16 mouse cellular contexts compared by ENCODE assay signal in the genomic region with DNA sequence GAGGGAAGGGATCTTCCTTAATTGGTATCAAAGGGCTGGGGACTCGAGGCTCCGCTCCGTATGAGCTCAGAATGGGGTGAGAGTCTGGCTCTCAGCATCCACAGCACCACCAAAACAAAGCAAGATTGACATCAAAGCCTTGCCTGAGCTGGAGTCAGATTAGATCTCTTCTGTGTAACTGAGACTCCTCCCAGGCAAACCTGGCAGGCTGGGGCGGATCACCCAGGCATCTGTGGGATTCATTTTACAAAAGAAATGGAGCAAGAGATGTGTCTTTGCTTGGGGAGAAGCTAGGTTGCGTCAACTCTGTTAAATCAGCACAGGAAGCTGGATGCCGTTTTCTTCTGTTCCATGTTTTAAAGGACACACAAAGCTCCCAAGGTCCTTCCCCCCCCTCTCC. TPM values are rescaled to one million over a fixed set of nuclear protein-coding genes. Genes with fewer than 3 reads are reported as not detected.
A peak's percentile ranks its signal among the peaks of the same experiment; 100 is the strongest.
DNase-seq lines count a peak whose midpoint lies in the region; ATAC-seq and TF ChIP-seq lines count a peak whose summit lies in the region.
"Had no signal": no experiment of that assay in that cellular context is flagged by ENCODE, and none has a peak within 500 bp of the region (broad histone marks: within the 10 kb centered on the region; RNA-seq: fewer than 3 reads in every experiment).

No protein-coding gene starts in this region.

- H3K9ac ChIP-seq in heart, adult 2 months (ENCODE audit: low read depth, low read length): no peak overlapping the region
- no peak overlapping the region for H3K9ac ChIP-seq in heart, embryonic 12.5 days
- H3K9ac ChIP-seq in liver, postnatal 0 days (replicated peaks): no peak overlapping the region
- H3K9ac ChIP-seq: intestine, embryonic 15.5 days; liver, embryonic 15.5 days; neural tube, embryonic 12.5 days had no signal

- H3K27me3 ChIP-seq in heart, adult 2 months (ENCODE audit: control insufficient read depth, insufficient read depth, low read length): no peaks in the 10 kb centered on the region
- H3K27me3 ChIP-seq in heart, embryonic 12.5 days (replicated peaks): no peaks in the 10 kb centered on the region
- no peaks in the 10 kb centered on the region for H3K27me3 ChIP-seq in liver, postnatal 0 days (ENCODE audit: insufficient read depth, low read length)
- H3K27me3 ChIP-seq: intestine, embryonic 15.5 days; liver, embryonic 15.5 days; neural tube, embryonic 12.5 days had no signal

- TF ChIP-seq CTCF in heart, adult 2 months (IDR thresholded peaks at IDR 0.05): no peak
- TF ChIP-seq CTCF in brain, embryonic 14.5 days (IDR thresholded peaks at IDR 0.05; ENCODE audit: borderline replicate concordance, extremely low read depth, insufficient read depth, insufficient read length): no peak
- no peak for TF ChIP-seq CTCF in liver, postnatal 0 days (IDR thresholded peaks at IDR 0.05; ENCODE audit: low read depth)

- 24% methylated on average over 6 of the region's 6 CpGs for WGBS in heart, adult 2 months
- 22% methylated on average over 6 of the region's 6 CpGs for WGBS in heart, embryonic 12.5 days
- 48% methylated on average over 6 of the region's 6 CpGs for WGBS in liver, postnatal 0 days (ENCODE audit: insufficient replicate concordance)

- H3K9me3 ChIP-seq in heart, embryonic 12.5 days (replicated peaks): no peaks in the 10 kb centered on the region
- no peaks in the 10 kb centered on the region for H3K9me3 ChIP-seq in liver, postnatal 0 days (ENCODE audit: low read length)
- H3K9me3 ChIP-seq: intestine, embryonic 15.5 days; liver, embryonic 15.5 days; neural tube, embryonic 12.5 days had no signal

- TF ChIP-seq EP300 in heart, adult 2 months (IDR thresholded peaks at IDR 0.05; ENCODE audit: insufficient read depth, low read depth, low read length): peak; percentile 69; the same call in 1 of the 2 replicates
- TF ChIP-seq EP300 in liver, postnatal 0 days (IDR thresholded peaks at IDR 0.05; ENCODE audit: low read depth): no peak

- H3K4me2 ChIP-seq in heart, embryonic 12.5 days: no peak overlapping the region
- no peak overlapping the region for H3K4me2 ChIP-seq in liver, postnatal 0 days (ENCODE audit: low read depth, low read length)
- H3K4me2 ChIP-seq: intestine, embryonic 15.5 days; liver, embryonic 15.5 days; neural tube, embryonic 12.5 days had no signal

- H3K36me3 ChIP-seq in heart, adult 2 months (ENCODE audit: control insufficient read depth, insufficient read depth, low read length): peaks cover 3% of the 10 kb centered on the region; the same call in 1 of the 2 replicates
- no peaks in the 10 kb centered on the region for H3K36me3 ChIP-seq in heart, embryonic 12.5 days
- H3K36me3 ChIP-seq in liver, postnatal 0 days (replicated peaks; ENCODE audit: insufficient read depth, low read length): no peaks in the 10 kb centered on the region
- H3K36me3 ChIP-seq: intestine, embryonic 15.5 days; liver, embryonic 15.5 days; neural tube, embryonic 12.5 days had no signal

- TF ChIP-seq POLR2A in heart, adult 2 months (IDR thresholded peaks at IDR 0.05; ENCODE audit: insufficient read depth, low read depth, low read length): no peak
- no peak for TF ChIP-seq POLR2A in brain, embryonic 14.5 days (IDR thresholded peaks at IDR 0.05; ENCODE audit: borderline replicate concordance, extremely low read depth, insufficient read depth, insufficient read length, poor library complexity, severe bottlenecking)

- peak overlapping the region; percentile 7; the same call in 1 of the 2 replicates for H3K27ac ChIP-seq in heart, adult 2 months
- H3K27ac ChIP-seq in heart, embryonic 12.5 days (ENCODE audit: poor library complexity, severe bottlenecking): no peak overlapping the region
- no peak overlapping the region for H3K27ac ChIP-seq in liver, postnatal 0 days (ENCODE audit: low read depth)
- H3K27ac ChIP-seq: intestine, embryonic 15.5 days; liver, embryonic 15.5 days; neural tube, embryonic 12.5 days had no signal

- no peak overlapping the region for H3K4me3 ChIP-seq in heart, adult 2 months
- H3K4me3 ChIP-seq in heart, embryonic 12.5 days: no peak overlapping the region
- H3K4me3 ChIP-seq in liver, postnatal 0 days (ENCODE audit: low read depth, low read length): no peak overlapping the region
- H3K4me3 ChIP-seq: intestine, embryonic 15.5 days; liver, embryonic 15.5 days; neural tube, embryonic 12.5 days had no signal

- intact Hi-C loops in heart, adult 2 months (cut with DNase I): no loop called here

- H3K79me2 ChIP-seq in heart, adult 2 months (replicated peaks; ENCODE audit: control insufficient read depth, insufficient read depth, low read length): no peaks in the 10 kb centered on the region

- H3K4me1 ChIP-seq in heart, adult 2 months (ENCODE audit: control insufficient read depth, insufficient read depth, low read length): peaks cover 4% of the 10 kb centered on the region; the same call in 1 of the 2 replicates
- H3K4me1 ChIP-seq in heart, embryonic 12.5 days (replicated peaks): 0 out of 2 replicates have a peak, but pooled peaks cover 3% of the 10 kb centered on the region
- no peaks in the 10 kb centered on the region for H3K4me1 ChIP-seq in liver, postnatal 0 days (ENCODE audit: insufficient read depth)
- H3K4me1 ChIP-seq: liver, embryonic 15.5 days had no signal

- no peak for ATAC-seq in heart, embryonic 12.5 days (ENCODE audit: insufficient number of reproducible peaks, low FRiP score)
- ATAC-seq in liver, postnatal 0 days: no peak
- ATAC-seq: intestine, embryonic 15.5 days had no signal

- peak in 1 of 2 experiments; percentile 62 for DNase-seq in heart, adult 2 months
- DNase-seq in right cerebral cortex, adult 18-20 months: peak; percentile 14
- no peak for DNase-seq in right cerebral cortex, postnatal 25 days
- peak; percentile 39 for DNase-seq in brain, embryonic 14.5 days (ENCODE audit: low read depth)
- peak; percentile 45 for DNase-seq in lung, postnatal 10 days
- no peak for DNase-seq in cerebellum, adult 8-10 months
- no peak for DNase-seq in liver, postnatal 0 days
- DNase-seq: adrenal gland, postnatal 25 days; cerebellum, adult 11-12 months; thymus, postnatal 25 days had no signal

RNA-seq across cellular contexts. Expression of gene 2610528J11Rik, which starts 17.7 kb away (rescaled TPM):
- total RNA-seq in heart, adult 2 months (2021): not detected
- 0.37 TPM in 1 of 2 replicates, not detected in the other for polyA plus RNA-seq in heart, adult 2 months (2012; rRNA removed)
- polyA plus RNA-seq in heart, embryonic 12.5 days (2016; fragmentation: Nextera tagmentation; extraction: Ambion mirVana): 0.27 and 0.31 TPM in 2 replicates
- polyA plus RNA-seq in brain, embryonic 14.5 days (2012; rRNA removed): 0.27 and 0.29 TPM in 2 replicates
- 16.2 and 18.8 TPM in 2 replicates for polyA plus RNA-seq in liver, postnatal 0 days (2015; fragmentation: Nextera tagmentation; extraction: Ambion mirVana)
- total RNA-seq: adrenal gland, postnatal 25 days; left cerebral cortex, postnatal 14 days had no signal
- polyA plus RNA-seq: heart, postnatal 0 days; neural tube, embryonic 12.5 days had no signal

RNA-seq across cellular contexts. Expression of gene Tie1, which starts 19.2 kb away (rescaled TPM):
- 10 to 100 TPM; 59.8 to 63.3 TPM for total RNA-seq in heart, adult 2 months (2021)
- polyA plus RNA-seq in heart, adult 2 months (2012; rRNA removed): 66.8 and 82.3 TPM in 2 replicates
- polyA plus RNA-seq in heart, embryonic 12.5 days (2016; fragmentation: Nextera tagmentation; extraction: Ambion mirVana): 65.8 and 69.4 TPM in 2 replicates
- polyA plus RNA-seq in brain, embryonic 14.5 days (2012; rRNA removed): 18.8 and 23.1 TPM in 2 replicates
- 7.1 and 8.2 TPM in 2 replicates for polyA plus RNA-seq in liver, postnatal 0 days (2015; fragmentation: Nextera tagmentation; extraction: Ambion mirVana)

RNA-seq across cellular contexts. Expression of gene Tmem125, which starts 34.8 kb away (rescaled TPM):
- total RNA-seq in heart, adult 2 months (2021): not detected
- polyA plus RNA-seq in heart, adult 2 months (2012; rRNA removed): 0.44 and 0.70 TPM in 2 replicates
- 0.18 and 0.23 TPM in 2 replicates for polyA plus RNA-seq in heart, embryonic 12.5 days (2016; fragmentation: Nextera tagmentation; extraction: Ambion mirVana)
- 0.49 and 0.82 TPM in 2 replicates for polyA plus RNA-seq in brain, embryonic 14.5 days (2012; rRNA removed)
- 3.7 and 4.4 TPM in 2 replicates for polyA plus RNA-seq in liver, postnatal 0 days (2015; fragmentation: Nextera tagmentation; extraction: Ambion mirVana)
- total RNA-seq: adrenal gland, postnatal 25 days had no signal

RNA-seq across cellular contexts. Expression of gene Mpl, which starts 51.7 kb away (rescaled TPM):
- total RNA-seq in heart, adult 2 months (2021): 1 to 10 TPM in 1 of 2 experiments, under 1 TPM in 1; 0.31 to 1.5 TPM
- polyA plus RNA-seq in heart, adult 2 months (2012; rRNA removed): 0.67 and 1.3 TPM in 2 replicates
- polyA plus RNA-seq in heart, embryonic 12.5 days (2016; fragmentation: Nextera tagmentation; extraction: Ambion mirVana): 2.9 and 3.9 TPM in 2 replicates
- polyA plus RNA-seq in brain, embryonic 14.5 days (2012; rRNA removed): 0.08 and 0.26 TPM in 2 replicates
- 9.0 and 9.3 TPM in 2 replicates for polyA plus RNA-seq in liver, postnatal 0 days (2015; fragmentation: Nextera tagmentation; extraction: Ambion mirVana)
- total RNA-seq: adrenal gland, postnatal 25 days had no signal

Comparison
In these comparisons a context has a peak if more than half of its experiments do, and no peak if none do; other contexts are left out.
1. DNase-seq: peak in right cerebral cortex, adult 18-20 months (single experiment), brain, embryonic 14.5 days (single experiment) and lung, postnatal 10 days (single experiment); none in right cerebral cortex, postnatal 25 days (single experiment), cerebellum, adult 8-10 months (single experiment) and liver, postnatal 0 days (single experiment).
2. RNA of gene 2610528J11Rik, which starts 17.7 kb away (polyA plus RNA-seq): 16.2 to 18.8 TPM in liver, postnatal 0 days; 0.37 TPM in heart, adult 2 months, 0.27 to 0.31 TPM in heart, embryonic 12.5 days and 0.27 to 0.29 TPM in brain, embryonic 14.5 days; every median in the first group is over 10 times any median in the second.